Mouse (Mus musculus) liver, postnatal 0 days (tissue): ENCODE measurements at regions not wholly inside any gene's neighbourhood (a gene's known extent, or its start where the extent isn't known, plus 50 kb on each side); places are given as distances from the start of the nearest gene placed in this dataset.

Experiments
- ATAC-seq: fragments of 200-750 bp; cut with Nextera tagmentation; 2 replicates; pipeline ENCODE4 v1.8.0; 2017; ENCODE audit warnings: mild to moderate bottlenecking, moderate library complexity
- DNase-seq: peaks from one replicate; pipeline ENCODE4 v3.0.0-alpha.2; 2016
- H3K27ac ChIP-seq: fragments of 300-500 bp; sonication (generic); 2 replicates; pipeline ENCODE4 v1.5.1; 2014; ENCODE audit warnings: antibody characterized with exemption, moderate library complexity, mild to moderate bottlenecking, low read depth
- H3K27me3 ChIP-seq: fragments of 300-500 bp; sonication (generic); 2 replicates; pipeline ENCODE4 v1.6.1; 2014; ENCODE audit warnings: low read length, control low read depth, mixed read lengths; ENCODE audit not compliant: insufficient read depth
- H3K36me3 ChIP-seq: fragments of 300-500 bp; sonication (generic); replicated peaks from 2 replicates; pipeline ENCODE4 v1.6.1; 2014; ENCODE audit warnings: mild to moderate bottlenecking, control low read depth, low read length, moderate library complexity, mixed read lengths; ENCODE audit not compliant: insufficient read depth
- H3K4me1 ChIP-seq: fragments of 300-500 bp; sonication (generic); 2 replicates; pipeline ENCODE4 v1.6.1; 2014; ENCODE audit warnings: antibody characterized with exemption, mild to moderate bottlenecking, control low read depth; ENCODE audit not compliant: insufficient read depth
- H3K4me2 ChIP-seq: fragments of 300-500 bp; sonication (generic); 2 replicates; pipeline ENCODE4 v1.6.1; 2014; ENCODE audit warnings: low read depth, mild to moderate bottlenecking, low read length, moderate library complexity, mixed read lengths
- H3K4me3 ChIP-seq: fragments of 300-500 bp; sonication (generic); 2 replicates; pipeline ENCODE4 v1.5.1; 2014; ENCODE audit warnings: low read depth, low read length
- H3K9ac ChIP-seq: fragments of 300-500 bp; sonication (generic); replicated peaks from 2 replicates; pipeline ENCODE4 v1.6.1; 2014; ENCODE audit warnings: mild to moderate bottlenecking, moderate library complexity
- H3K9me3 ChIP-seq: fragments of 300-500 bp; sonication (generic); 2 replicates; pipeline ENCODE4 v1.6.1; 2016; ENCODE audit warnings: mild to moderate bottlenecking, control low read depth, low read length, mixed read lengths
- CTCF ChIP-seq: sonication (generic); IDR thresholded peaks from 2 replicates; pipeline ENCODE4 v1.5.1; 2016; ENCODE audit warnings: antibody characterized with exemption, low read depth
- EP300 ChIP-seq: IDR thresholded peaks from 2 replicates; pipeline ENCODE4 v1.6.1; 2016; ENCODE audit warnings: antibody characterized with exemption, low read depth, mild to moderate bottlenecking
- WGBS: fragments of 180-500 bp; shearing (Covaris S2); extraction: QIAGEN DNeasy Blood & Tissue Kit; methylation state at CpG from one replicate; pipeline ENCODE4 v1.1.7; 2014; ENCODE audit not compliant: insufficient replicate concordance; 5-methylcytosine and 5-hydroxymethylcytosine counted together

- DNase-seq (no peak), ATAC-seq (no peak)
- H3K9me3 ChIP-seq: no peaks in the 10 kb centered on the region
- no peak overlapping the region for H3K27ac ChIP-seq
- H3K4me3 ChIP-seq: no peak overlapping the region
- no peaks in the 10 kb centered on the region for H3K36me3 ChIP-seq
- no peaks in the 10 kb centered on the region for H3K27me3 ChIP-seq
- no peaks in the 10 kb centered on the region for H3K4me1 ChIP-seq
- no peak for TF ChIP-seq EP300
- no peak for TF ChIP-seq CTCF
- H3K9ac ChIP-seq: no peak overlapping the region
- H3K4me2 ChIP-seq: no peak overlapping the region
Observed at GRCm38 (mm10) chr12:92156726-92157125, 307.8 kb upstream of the Sel1l start.

- H3K36me3 ChIP-seq: no peaks in the 10 kb centered on the region
- no peak overlapping the region for H3K27ac ChIP-seq
- TF ChIP-seq EP300 (no peak), CTCF (no peak)
- WGBS: 70% methylated on average over 2 of the region's 2 CpGs
- no peaks in the 10 kb centered on the region for H3K4me1 ChIP-seq
- H3K27me3 ChIP-seq: no peaks in the 10 kb centered on the region
- DNase-seq: no peak
- no peak for ATAC-seq
- no peak overlapping the region for H3K4me2 ChIP-seq
- no peaks in the 10 kb centered on the region for H3K9me3 ChIP-seq
- H3K4me3 ChIP-seq: no peak overlapping the region
- H3K9ac ChIP-seq: no peak overlapping the region
Observed at GRCm38 (mm10) chr12:92152922-92153235, 303.9 kb upstream of the Sel1l start.

GRCm38 (mm10) chr12:92152043-92152921, 303.3 kb upstream of the Sel1l start:
- no peak overlapping the region for H3K27ac ChIP-seq
- ATAC-seq (no peak), DNase-seq (no peak)
- H3K4me2 ChIP-seq: no peak overlapping the region
- H3K4me1 ChIP-seq: no peaks in the 10 kb centered on the region
- H3K27me3 ChIP-seq: no peaks in the 10 kb centered on the region
- no peak overlapping the region for H3K9ac ChIP-seq
- 51% methylated on average over 4 of the region's 4 CpGs for WGBS
- no peak overlapping the region for H3K4me3 ChIP-seq
- no peaks in the 10 kb centered on the region for H3K9me3 ChIP-seq
- H3K36me3 ChIP-seq: no peaks in the 10 kb centered on the region
- no peak for TF ChIP-seq CTCF
- TF ChIP-seq EP300: no peak

- no peak for ATAC-seq
- no peak for TF ChIP-seq EP300
- TF ChIP-seq CTCF: no peak
- Histone ChIP-seq H3K9ac (no peak overlapping the region), H3K27ac (no peak overlapping the region), H3K27me3 (no peaks in the 10 kb centered on the region), H3K4me1 (no peaks in the 10 kb centered on the region), H3K4me2 (no peak overlapping the region), H3K9me3 (no peaks in the 10 kb centered on the region), H3K36me3 (no peaks in the 10 kb centered on the region), H3K4me3 (no peak overlapping the region)
- 66% methylated on average over 4 of the region's 4 CpGs for WGBS
- DNase-seq: no peak
Observed at GRCm38 (mm10) chr12:92137539-92137938, 288.6 kb upstream of the Sel1l start.

GRCm38 (mm10) chr12:92127648-92128047, 278.7 kb upstream of the Sel1l start:
- 72% methylated on average over 6 of the region's 6 CpGs for WGBS
- no peak for DNase-seq
- Histone ChIP-seq H3K36me3 (no peaks in the 10 kb centered on the region), H3K4me3 (no peak overlapping the region), H3K9ac (no peak overlapping the region), H3K9me3 (no peaks in the 10 kb centered on the region), H3K27ac (no peak overlapping the region), H3K4me2 (no peak overlapping the region), H3K27me3 (no peaks in the 10 kb centered on the region), H3K4me1 (no peaks in the 10 kb centered on the region)
- no peak for ATAC-seq
- TF ChIP-seq CTCF (no peak), EP300 (no peak)

- Histone ChIP-seq H3K27me3 (no peaks in the 10 kb centered on the region), H3K9ac (no peak overlapping the region), H3K9me3 (no peaks in the 10 kb centered on the region), H3K27ac (no peak overlapping the region), H3K36me3 (no peaks in the 10 kb centered on the region), H3K4me1 (no peaks in the 10 kb centered on the region), H3K4me2 (no peak overlapping the region), H3K4me3 (no peak overlapping the region)
- TF ChIP-seq CTCF (no peak), EP300 (no peak)
- no peak for DNase-seq
- WGBS: 67% methylated on average over 6 of the region's 6 CpGs
- ATAC-seq: no peak
Observed at GRCm38 (mm10) chr12:92120164-92120815, 271.3 kb upstream of the Sel1l start.
